Mouse (Mus musculus): ENCODE data around the gene B3gat3. TPM values are rescaled to one million over a fixed set of nuclear protein-coding genes. Genes with fewer than 3 reads are reported as not detected.
"Not testable (repeated sequence)": the region's sequence is repeated elsewhere in the genome, so short reads cannot be mapped to it uniquely, and the experiment has no call there.

Gene B3gat3
- polyA plus RNA-seq, 1 experiment from 2014 or later, result 20.5 TPM

DNA sequence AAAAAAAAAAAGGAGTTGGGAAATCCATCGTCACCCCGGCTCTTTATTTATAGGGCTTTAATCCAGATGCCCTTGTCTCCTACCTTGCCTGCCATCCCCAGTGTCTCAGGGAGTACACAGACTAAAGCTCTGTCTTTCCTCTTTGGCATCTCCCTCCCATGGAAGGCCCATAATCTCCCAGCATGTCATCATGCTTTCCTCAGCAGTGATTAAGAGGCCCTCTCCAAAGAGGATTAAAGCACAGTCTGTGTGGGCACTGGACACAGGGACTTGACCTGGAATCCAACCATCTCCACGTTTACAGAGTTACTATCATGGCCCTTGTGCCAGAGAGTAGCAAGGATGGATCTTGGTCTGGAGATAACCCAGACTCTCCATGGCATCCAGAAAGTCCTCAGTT lies 36.6 kb upstream of the B3gat3 start, which contains the start of the genes Lbhd1 and Gm49403:
TSS of gene Lbhd1 (plus strand) at position 117 of the 400 bp plus-strand sequence.
TSS of gene Gm49403 (plus strand) at position 315 of the 400 bp plus-strand sequence.
- Histone ChIP-seq H3K9ac (ENCODE audit: low read depth, low read length) (no peak within 1 kb of the TSS), H3K4me3 (ENCODE audit: low read depth, low read length) (no peak within 1 kb of the TSS), H3K36me3 (ENCODE audit: control insufficient read depth, insufficient read depth) (no peaks in the 10 kb centered on the region), H3K27me3 (ENCODE audit: control insufficient read depth, insufficient read depth, low read depth, low read length) (no peaks in the 10 kb centered on the region), H3K4me1 (ENCODE audit: control insufficient read depth, low read depth, low read length) (peaks cover 18% of the 10 kb centered on the region), H3K9me3 (replicated peaks; ENCODE audit: control insufficient read depth, low read length) (no peaks in the 10 kb centered on the region), H3K4me2 (ENCODE audit: low read depth, low read length) (no peak within 1 kb of the TSS), H3K27ac (ENCODE audit: low read length) (no peak within 1 kb of the TSS)
- no peak for ATAC-seq (ENCODE audit: low read depth)
- 68% methylated on average over 3 of the region's 3 CpGs for WGBS (ENCODE audit: insufficient replicate concordance)

DNA sequence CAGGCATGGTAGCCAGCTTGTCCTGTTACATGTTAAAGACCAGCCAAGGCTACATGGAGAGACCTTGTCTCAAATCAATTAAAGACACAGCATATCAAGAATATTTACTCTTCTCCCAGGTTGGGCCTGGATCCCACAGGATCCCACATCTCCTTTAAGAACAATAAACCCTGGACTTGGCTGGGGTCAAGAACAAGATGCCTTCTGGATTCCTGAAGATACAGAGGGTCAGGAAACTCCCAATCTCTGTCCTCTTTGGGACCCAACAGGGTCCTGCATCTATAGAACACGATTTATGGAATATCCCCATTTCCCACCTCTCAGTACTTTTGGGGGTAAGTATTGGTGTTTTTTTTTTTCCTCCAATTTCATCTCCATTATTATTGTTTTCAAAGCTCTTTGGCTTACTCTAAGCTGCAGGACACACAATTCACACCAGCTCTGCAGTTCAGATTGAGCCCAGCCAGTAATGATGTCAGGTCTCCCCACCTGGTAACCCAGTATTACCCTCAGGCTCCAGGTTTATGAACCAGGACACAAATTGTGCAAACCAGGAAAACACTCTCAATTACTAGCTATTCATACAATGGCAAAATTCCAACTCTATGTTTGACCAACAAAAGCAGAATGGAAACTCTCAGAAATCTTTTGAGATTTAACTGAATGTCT lies 33.1 kb upstream of the B3gat3 start:
- Histone ChIP-seq H3K27ac (ENCODE audit: low read length) (no peak overlapping the region), H3K4me2 (ENCODE audit: low read depth, low read length) (peak overlapping the region; percentile 84), H3K36me3 (ENCODE audit: control insufficient read depth, insufficient read depth) (no peaks in the 10 kb centered on the region), H3K4me3 (ENCODE audit: low read depth, low read length) (peak overlapping the region; percentile 86; the same call in 1 of the 2 replicates), H3K27me3 (ENCODE audit: control insufficient read depth, insufficient read depth, low read depth, low read length) (no peaks in the 10 kb centered on the region), H3K4me1 (ENCODE audit: control insufficient read depth, low read depth, low read length) (peaks cover 12% of the 10 kb centered on the region), H3K9ac (ENCODE audit: low read depth, low read length) (no peak overlapping the region), H3K9me3 (replicated peaks; ENCODE audit: control insufficient read depth, low read length) (no peaks in the 10 kb centered on the region)
- ATAC-seq (ENCODE audit: low read depth), result no peak
- 38% methylated on average over 1 of the region's 1 CpGs for whole genome bisulfite sequencing (ENCODE audit: insufficient replicate concordance)

GRCm38 (mm10) chr19:8887585-8888463 lies 32.4 kb upstream of the B3gat3 start:
- Histone ChIP-seq H3K4me1 (ENCODE audit: control insufficient read depth, low read depth, low read length) (peaks cover 12% of the 10 kb centered on the region), H3K9me3 (replicated peaks; ENCODE audit: control insufficient read depth, low read length) (no peaks in the 10 kb centered on the region), H3K27me3 (ENCODE audit: control insufficient read depth, insufficient read depth, low read depth, low read length) (no peaks in the 10 kb centered on the region), H3K4me3 (ENCODE audit: low read depth, low read length) (peak overlapping the region; percentile 86), H3K27ac (ENCODE audit: low read length) (peak overlapping the region; percentile 73), H3K4me2 (ENCODE audit: low read depth, low read length) (peak overlapping the region; percentile 84), H3K9ac (ENCODE audit: low read depth, low read length) (peak overlapping the region; percentile 88), H3K36me3 (ENCODE audit: control insufficient read depth, insufficient read depth) (no peaks in the 10 kb centered on the region)
- WGBS (ENCODE audit: insufficient replicate concordance), result 11% methylated on average over 19 of the region's 19 CpGs
- ATAC-seq (ENCODE audit: low read depth), result no peak

GRCm38 (mm10) chr19:8888511-8889385 lies 31.4 kb upstream of the B3gat3 start, which contains the start of the genes 1810009A15Rik and Gm49416:
1810009A15Rik (plus strand) TSS chr19:8888853.
Gm49416 (plus strand) TSS chr19:8888926.
- 1% methylated on average over 58 of the region's 58 CpGs for WGBS (ENCODE audit: insufficient replicate concordance)
- Histone ChIP-seq H3K9ac (ENCODE audit: low read depth, low read length) (peak within 1 kb of the TSS; percentile 88), H3K4me3 (ENCODE audit: low read depth, low read length) (peak within 1 kb of the TSS; percentile 86), H3K4me1 (ENCODE audit: control insufficient read depth, low read depth, low read length) (peaks cover 15% of the 10 kb centered on the region), H3K27me3 (ENCODE audit: control insufficient read depth, insufficient read depth, low read depth, low read length) (no peaks in the 10 kb centered on the region), H3K9me3 (replicated peaks; ENCODE audit: control insufficient read depth, low read length) (no peaks in the 10 kb centered on the region), H3K27ac (ENCODE audit: low read length) (peak within 1 kb of the TSS; percentile 85), H3K36me3 (ENCODE audit: control insufficient read depth, insufficient read depth) (no peaks in the 10 kb centered on the region), H3K4me2 (ENCODE audit: low read depth, low read length) (peak within 1 kb of the TSS; percentile 84)
- ATAC-seq (ENCODE audit: low read depth), result peak; percentile 93

DNA sequence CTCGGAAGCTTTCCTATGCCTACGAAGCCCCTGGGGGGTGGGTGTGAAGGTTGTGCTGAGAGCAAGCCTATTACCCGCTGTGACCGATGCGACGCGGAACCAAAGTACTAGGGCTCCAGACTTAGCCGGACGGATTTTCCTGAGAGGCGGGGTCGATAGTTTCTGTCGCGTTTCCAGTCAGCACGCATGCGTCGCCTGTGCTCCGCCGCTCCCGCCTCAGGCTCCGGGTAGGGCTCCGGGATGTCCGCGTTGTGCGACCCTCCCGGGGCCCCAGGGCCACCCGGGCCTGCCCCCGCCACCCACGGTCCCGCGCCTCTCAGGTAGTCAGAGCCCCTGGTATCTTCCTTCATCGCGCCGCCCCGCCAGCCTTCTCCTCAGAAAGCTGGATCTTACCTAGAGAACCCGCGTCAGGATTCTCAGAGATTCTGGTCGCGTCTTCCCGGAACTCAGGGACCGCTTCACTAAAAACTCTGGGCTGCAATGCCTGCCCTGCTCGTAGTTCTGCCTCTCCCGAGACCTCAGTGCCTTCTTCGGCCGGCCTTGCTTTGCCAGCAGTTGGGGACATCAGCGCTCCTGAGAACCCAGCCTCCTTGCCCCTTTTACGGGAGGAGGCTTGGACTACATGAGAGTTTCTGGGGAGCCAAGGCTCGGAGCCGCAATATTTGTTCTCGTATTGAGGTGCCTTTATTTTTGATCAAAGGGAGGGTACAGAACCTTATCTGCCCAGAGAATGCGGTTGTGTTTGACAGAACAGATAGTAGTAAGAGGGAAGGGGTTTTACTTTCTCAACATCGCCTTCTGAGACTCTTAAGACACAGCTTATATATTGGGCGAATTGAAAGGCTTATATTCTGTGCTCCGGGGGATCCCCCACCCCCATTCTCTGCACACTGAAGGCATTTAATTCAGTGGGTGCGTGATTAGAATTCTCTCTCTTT lies 27.1 kb upstream of the B3gat3 start, which contains the start of gene Ints5:
TSS of gene Ints5 (plus strand) at position 177 of the 938 bp plus-strand sequence.
- ATAC-seq (ENCODE audit: low read depth), result peak; percentile 50
- peaks cover 30% of the 10 kb centered on the region for H3K4me1 ChIP-seq (ENCODE audit: control insufficient read depth, low read depth, low read length)
- H3K36me3 ChIP-seq (ENCODE audit: control insufficient read depth, insufficient read depth), result peaks cover 10% of the 10 kb centered on the region
- no peaks in the 10 kb centered on the region for H3K9me3 ChIP-seq (replicated peaks; ENCODE audit: control insufficient read depth, low read length)
- WGBS (ENCODE audit: insufficient replicate concordance), result under 1% methylated on average over 54 of the region's 54 CpGs
- peak within 1 kb of the TSS; percentile 98 for H3K9ac ChIP-seq (ENCODE audit: low read depth, low read length)
- peak within 1 kb of the TSS; percentile 83 for H3K4me3 ChIP-seq (ENCODE audit: low read depth, low read length)
- H3K27me3 ChIP-seq (ENCODE audit: control insufficient read depth, insufficient read depth, low read depth, low read length), result no peaks in the 10 kb centered on the region
- peak within 1 kb of the TSS; percentile 73 for H3K4me2 ChIP-seq (ENCODE audit: low read depth, low read length)
- H3K27ac ChIP-seq (ENCODE audit: low read length), result peak within 1 kb of the TSS; percentile 93

- 86% methylated on average over 9 of the region's 9 CpGs for WGBS (ENCODE audit: insufficient replicate concordance)
- no peak overlapping the region for H3K4me2 ChIP-seq (ENCODE audit: low read depth, low read length)
- no peak overlapping the region for H3K4me3 ChIP-seq (ENCODE audit: low read depth, low read length)
- H3K36me3 ChIP-seq (ENCODE audit: control insufficient read depth, insufficient read depth), result peaks cover 10% of the 10 kb centered on the region
- H3K4me1 ChIP-seq (ENCODE audit: control insufficient read depth, low read depth, low read length), result peaks cover 33% of the 10 kb centered on the region
- H3K9ac ChIP-seq (ENCODE audit: low read depth, low read length), result no peak overlapping the region
- H3K9me3 ChIP-seq (replicated peaks; ENCODE audit: control insufficient read depth, low read length), result no peaks in the 10 kb centered on the region
- H3K27me3 ChIP-seq (ENCODE audit: control insufficient read depth, insufficient read depth, low read depth, low read length), result no peaks in the 10 kb centered on the region
- no peak overlapping the region for H3K27ac ChIP-seq (ENCODE audit: low read length)
- ATAC-seq (ENCODE audit: low read depth), result no peak
These were observed 24.7 kb upstream of the B3gat3 start for GRCm38 (mm10) chr19:8895397-8895960.

DNA sequence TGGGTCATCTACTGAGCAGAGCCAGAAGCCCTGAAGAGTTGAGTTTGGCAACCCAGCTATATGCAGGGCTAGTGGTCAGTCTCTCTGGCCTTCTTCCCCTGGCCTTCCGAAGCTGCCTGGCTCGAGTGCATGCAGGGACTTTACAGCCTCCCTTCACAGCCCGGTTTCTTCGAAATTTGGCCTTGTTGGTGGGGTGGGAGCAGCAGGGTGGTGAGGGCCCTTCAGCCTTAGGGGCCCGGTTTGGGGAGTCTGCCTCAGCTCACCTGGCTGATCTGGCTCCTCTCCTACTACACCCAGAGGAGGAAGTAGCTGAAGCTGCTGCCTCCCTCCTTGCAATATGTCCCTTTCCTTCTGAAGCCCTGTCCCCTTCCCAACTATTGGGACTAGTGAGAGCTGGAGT lies 23.9 kb upstream of the B3gat3 start:
- Histone ChIP-seq H3K4me1 (ENCODE audit: control insufficient read depth, low read depth, low read length) (peaks cover 33% of the 10 kb centered on the region), H3K36me3 (ENCODE audit: control insufficient read depth, insufficient read depth) (peaks cover 10% of the 10 kb centered on the region)
- H3K9me3 ChIP-seq (replicated peaks; ENCODE audit: control insufficient read depth, low read length); H3K4me3 ChIP-seq (ENCODE audit: low read depth, low read length); H3K9ac ChIP-seq (ENCODE audit: low read depth, low read length); H3K4me2 ChIP-seq (ENCODE audit: low read depth, low read length); ATAC-seq (ENCODE audit: low read depth); H3K27me3 ChIP-seq (ENCODE audit: control insufficient read depth, insufficient read depth, low read depth, low read length); H3K27ac ChIP-seq (ENCODE audit: low read length): not testable (repeated sequence)
- 65% methylated on average over 5 of the region's 5 CpGs for WGBS (ENCODE audit: insufficient replicate concordance)
